Mouse (Mus musculus) stomach, postnatal 0 days (tissue): ENCODE measurements at regions not wholly inside any gene's neighbourhood (a gene's known extent, or its start where the extent isn't known, plus 50 kb on each side); places are given as distances from the start of the nearest gene placed in this dataset.

Source experiments
- ATAC-seq: fragments of 200-750 bp; cut with Nextera tagmentation; 2 replicates; pipeline ENCODE4 v1.8.0; 2017; ENCODE audit not compliant: low FRiP score, low TSS enrichment
- DNase-seq: peaks from one replicate; pipeline ENCODE4 v3.0.0-alpha.2; 2016; ENCODE audit warnings: low spot score
- H3K27ac ChIP-seq: fragments of 300-500 bp; sonication (generic); replicated peaks from 2 replicates; pipeline ENCODE4 v1.5.1; 2014; ENCODE audit warnings: mild to moderate bottlenecking, control low read depth
- H3K27me3 ChIP-seq: fragments of 300-500 bp; sonication (generic); 2 replicates; pipeline ENCODE4 v1.6.1; 2014; ENCODE audit warnings: low read length; ENCODE audit not compliant: control insufficient read depth, insufficient read depth
- H3K36me3 ChIP-seq: fragments of 300-500 bp; sonication (generic); 2 replicates; pipeline ENCODE4 v1.6.1; 2014; ENCODE audit warnings: low read length, mixed read lengths; ENCODE audit not compliant: control insufficient read depth, insufficient read depth
- H3K4me1 ChIP-seq: fragments of 300-500 bp; sonication (generic); replicated peaks from 2 replicates; pipeline ENCODE4 v1.6.1; 2014; ENCODE audit warnings: antibody characterized with exemption; ENCODE audit not compliant: control insufficient read depth, insufficient read depth
- H3K4me2 ChIP-seq: fragments of 300-500 bp; sonication (generic); replicated peaks from 2 replicates; pipeline ENCODE4 v1.6.1; 2014; ENCODE audit warnings: low read depth, mild to moderate bottlenecking, control low read depth, moderate library complexity
- H3K4me3 ChIP-seq: fragments of 300-500 bp; sonication (generic); 2 replicates; pipeline ENCODE4 v1.5.1; 2014; ENCODE audit warnings: low read depth, low read length, control low read depth
- H3K9ac ChIP-seq: fragments of 300-500 bp; sonication (generic); 2 replicates; pipeline ENCODE4 v1.6.1; 2014; ENCODE audit warnings: mild to moderate bottlenecking, low read length, control low read depth, mixed read lengths
- H3K9me3 ChIP-seq: fragments of 300-500 bp; sonication (generic); 2 replicates; pipeline ENCODE4 v1.6.1; 2016; ENCODE audit warnings: low read length; ENCODE audit not compliant: control insufficient read depth
- CTCF ChIP-seq: IDR thresholded peaks from 2 replicates; pipeline ENCODE4 v1.5.1; 2016; ENCODE audit warnings: antibody characterized with exemption, low read depth, mild to moderate bottlenecking, moderate library complexity
- EP300 ChIP-seq: optimal IDR thresholded peaks from 2 replicates; pipeline ENCODE3; 2016; ENCODE audit warnings: antibody characterized with exemption
- WGBS: fragments of 180-500 bp; shearing (Covaris S2); extraction: QIAGEN DNeasy Blood & Tissue Kit; methylation state at CpG from one replicate; pipeline ENCODE4 v1.1.7; 2014; 5-methylcytosine and 5-hydroxymethylcytosine counted together

- no peak for TF ChIP-seq CTCF
- TF ChIP-seq EP300, result no peak
- Histone ChIP-seq H3K27me3 (no peaks in the 10 kb centered on the region), H3K4me3 (no peak overlapping the region), H3K9ac (no peak overlapping the region), H3K9me3 (no peaks in the 10 kb centered on the region), H3K4me2 (no peak overlapping the region), H3K36me3 (no peaks in the 10 kb centered on the region), H3K27ac (no peak overlapping the region), H3K4me1 (no peaks in the 10 kb centered on the region)
- no peak for DNase-seq
- ATAC-seq, result 0 out of 2 replicates have a peak, but pooled peaks have one; percentile 36
- 76% methylated on average over 7 of the region's 7 CpGs for WGBS
These were observed 54.3 kb upstream of the Ddr1 start for GRCm38 (mm10) chr17:35758769-35759168.

- no peaks in the 10 kb centered on the region for H3K9me3 ChIP-seq
- 60% methylated on average over 6 of the region's 6 CpGs for WGBS
- TF ChIP-seq CTCF (no peak), EP300 (no peak)
- DNase-seq (no peak), ATAC-seq (no peak)
- H3K4me3 ChIP-seq, result no peak overlapping the region
- H3K27ac ChIP-seq, result no peak overlapping the region
- H3K27me3 ChIP-seq, result no peaks in the 10 kb centered on the region
- H3K4me2 ChIP-seq, result no peak overlapping the region
- H3K9ac ChIP-seq, result no peak overlapping the region
- no peaks in the 10 kb centered on the region for H3K36me3 ChIP-seq
- H3K4me1 ChIP-seq, result no peaks in the 10 kb centered on the region
These were observed 55.3 kb upstream of the Ddr1 start for GRCm38 (mm10) chr17:35759740-35760139.

- Histone ChIP-seq H3K36me3 (no peaks in the 10 kb centered on the region), H3K4me3 (no peak overlapping the region), H3K9me3 (no peaks in the 10 kb centered on the region), H3K9ac (no peak overlapping the region), H3K27me3 (no peaks in the 10 kb centered on the region), H3K4me2 (no peak overlapping the region), H3K27ac (no peak overlapping the region), H3K4me1 (no peaks in the 10 kb centered on the region)
- TF ChIP-seq CTCF (no peak), EP300 (no peak)
- DNase-seq, result no peak
- WGBS, result 86% methylated on average over 9 of the region's 9 CpGs
- no peak for ATAC-seq
These were observed 58.2 kb upstream of the Ddr1 start for GRCm38 (mm10) chr17:35762614-35763013.

GRCm38 (mm10) chr17:35763101-35763500 is 58.4 kb upstream of the Ier3 start:
- DNase-seq (no peak), ATAC-seq (no peak)

GRCm38 (mm10) chr17:35763866-35764265 is 57.6 kb upstream of the Ier3 start:
- ATAC-seq (peak; percentile 41; the same call in 1 of the 2 replicates), DNase-seq (peak; percentile 71)
- no peak overlapping the region for H3K4me2 ChIP-seq
- H3K9ac ChIP-seq, result no peak overlapping the region
- no peaks in the 10 kb centered on the region for H3K9me3 ChIP-seq
- no peak overlapping the region for H3K4me3 ChIP-seq
- H3K36me3 ChIP-seq, result no peaks in the 10 kb centered on the region
- H3K27ac ChIP-seq, result no peak overlapping the region
- 27% methylated on average over 6 of the region's 6 CpGs for WGBS
- no peaks in the 10 kb centered on the region for H3K27me3 ChIP-seq
- no peaks in the 10 kb centered on the region for H3K4me1 ChIP-seq
- no peak for TF ChIP-seq EP300
- TF ChIP-seq CTCF, result peak; percentile 71

More at GRCm38 (mm10) chr17:35763101-35763500, 58.4 kb upstream of the Ier3 start:
- no peak overlapping the region for H3K9ac ChIP-seq
- H3K27ac ChIP-seq, result no peak overlapping the region
- H3K4me1 ChIP-seq, result no peaks in the 10 kb centered on the region
- H3K36me3 ChIP-seq, result no peaks in the 10 kb centered on the region
- TF ChIP-seq CTCF (no peak), EP300 (no peak)
- no peaks in the 10 kb centered on the region for H3K27me3 ChIP-seq
- H3K4me2 ChIP-seq, result no peak overlapping the region
- no peak overlapping the region for H3K4me3 ChIP-seq
- H3K9me3 ChIP-seq, result no peaks in the 10 kb centered on the region
- WGBS, result 84% methylated on average over 5 of the region's 5 CpGs

- DNase-seq (no peak), ATAC-seq (no peak)
- no peak for TF ChIP-seq CTCF
- TF ChIP-seq EP300, result no peak
- H3K9me3 ChIP-seq, result no peaks in the 10 kb centered on the region
- no peaks in the 10 kb centered on the region for H3K36me3 ChIP-seq
- H3K4me2 ChIP-seq, result no peak overlapping the region
- no peak overlapping the region for H3K9ac ChIP-seq
- no peaks in the 10 kb centered on the region for H3K27me3 ChIP-seq
- 79% methylated on average over 9 of the region's 9 CpGs for WGBS
- no peaks in the 10 kb centered on the region for H3K4me1 ChIP-seq
- H3K4me3 ChIP-seq, result no peak overlapping the region
- no peak overlapping the region for H3K27ac ChIP-seq
These were observed 55.1 kb upstream of the Ier3 start for GRCm38 (mm10) chr17:35766406-35766805.
